ENCODE assay signal across 11 mouse cellular contexts in genomic region chr9:37120801-37121200, GRCm38 (mm10). TPM values are rescaled to one million over a fixed set of nuclear protein-coding genes. Genes with fewer than 3 reads are reported as not detected.
DNase-seq lines count a peak whose midpoint lies in the region; ATAC-seq and TF ChIP-seq lines count a peak whose summit lies in the region.
"Had no signal": no experiment of that assay in that cellular context is flagged by ENCODE, and none has a peak within 500 bp of the region (broad histone marks: within the 10 kb centered on the region; RNA-seq: fewer than 3 reads in every experiment).

No protein-coding gene starts in this region.

- no peak for ATAC-seq in embryonic facial prominence, embryonic 15.5 days (ENCODE audit: insufficient number of reproducible peaks, low FRiP score, low TSS enrichment, low read depth)
- peak; percentile 68 for ATAC-seq in stomach, embryonic 16.5 days (ENCODE audit: insufficient read depth, low FRiP score)
- ATAC-seq: forebrain, embryonic 15.5 days; hindbrain, embryonic 16.5 days had no signal

- peaks cover 32% of the 10 kb centered on the region for H3K4me1 ChIP-seq in embryonic facial prominence, embryonic 15.5 days
- peaks cover 41% of the 10 kb centered on the region for H3K4me1 ChIP-seq in embryonic facial prominence, embryonic 10.5 days
- H3K4me1 ChIP-seq in lung, adult 2 months (ENCODE audit: control insufficient read depth, insufficient read depth, low read length) = peaks cover 5% of the 10 kb centered on the region; the same call in 1 of the 2 replicates
- H3K4me1 ChIP-seq in stomach, embryonic 16.5 days (ENCODE audit: control insufficient read depth, insufficient read depth, low read length) = peaks cover 7% of the 10 kb centered on the region; the same call in 1 of the 2 replicates
- H3K4me1 ChIP-seq: liver, embryonic 15.5 days had no signal

- no peak for TF ChIP-seq POLR2A in lung, adult 2 months (IDR thresholded peaks at IDR 0.05; ENCODE audit: borderline replicate concordance, extremely low read depth, low read depth, low read length)

- 66% methylated on average over 6 of the region's 6 CpGs for WGBS in embryonic facial prominence, embryonic 15.5 days
- 85% methylated on average over 6 of the region's 6 CpGs for WGBS in embryonic facial prominence, embryonic 10.5 days
- 68% methylated on average over 6 of the region's 6 CpGs for WGBS in lung, adult 2 months
- 55% methylated on average over 6 of the region's 6 CpGs for WGBS in stomach, embryonic 16.5 days

- intact Hi-C loops in heart, postnatal 14 days (cut with DNase I) = no loop called here

- no peak for DNase-seq in embryonic facial prominence, embryonic 10.5 days (ENCODE audit: low spot score)
- DNase-seq in lung, adult 18-20 months = peak; percentile 41 to 56
- DNase-seq in lung, adult 2 months = no peak
- DNase-seq in heart, postnatal 14 days = peak; percentile 54 to 68
- no peak for DNase-seq in retina, postnatal 1 day
- no peak for DNase-seq in ovary, postnatal 14 days (ENCODE audit: low spot score)

- H3K27me3 ChIP-seq in embryonic facial prominence, embryonic 15.5 days = peaks cover 3% of the 10 kb centered on the region; the same call in 1 of the 2 replicates
- H3K27me3 ChIP-seq in embryonic facial prominence, embryonic 10.5 days (replicated peaks; ENCODE audit: low read depth, poor library complexity, severe bottlenecking) = no peaks in the 10 kb centered on the region; the same call in 1 of the 2 replicates
- no peaks in the 10 kb centered on the region for H3K27me3 ChIP-seq in stomach, embryonic 16.5 days (ENCODE audit: control insufficient read depth, insufficient read depth, low read length)
- H3K27me3 ChIP-seq: forebrain, embryonic 15.5 days; liver, embryonic 15.5 days had no signal

- peak overlapping the region; percentile 35; the same call in 1 of the 2 replicates for H3K27ac ChIP-seq in embryonic facial prominence, embryonic 15.5 days (replicated peaks)
- no peak overlapping the region for H3K27ac ChIP-seq in embryonic facial prominence, embryonic 10.5 days (replicated peaks)
- H3K27ac ChIP-seq in stomach, embryonic 16.5 days (ENCODE audit: low read length) = peak overlapping the region; percentile 31
- H3K27ac ChIP-seq: forebrain, embryonic 15.5 days; liver, embryonic 15.5 days had no signal

- TF ChIP-seq CTCF in lung, adult 2 months (IDR thresholded peaks at IDR 0.05; ENCODE audit: insufficient read depth, low read length) = no peak

- no peaks in the 10 kb centered on the region for H3K36me3 ChIP-seq in embryonic facial prominence, embryonic 15.5 days
- peaks cover 36% of the 10 kb centered on the region for H3K36me3 ChIP-seq in embryonic facial prominence, embryonic 10.5 days (replicated peaks)
- no peaks in the 10 kb centered on the region for H3K36me3 ChIP-seq in stomach, embryonic 16.5 days (ENCODE audit: control insufficient read depth, insufficient read depth, low read length)
- H3K36me3 ChIP-seq: forebrain, embryonic 15.5 days; liver, embryonic 15.5 days had no signal

- H3K4me3 ChIP-seq in embryonic facial prominence, embryonic 15.5 days (replicated peaks) = no peak overlapping the region
- H3K4me3 ChIP-seq in embryonic facial prominence, embryonic 10.5 days = no peak overlapping the region
- no peak overlapping the region for H3K4me3 ChIP-seq in lung, adult 2 months (replicated peaks; ENCODE audit: extremely low read depth, low read depth, low read length)
- H3K4me3 ChIP-seq in stomach, embryonic 16.5 days (replicated peaks; ENCODE audit: low read length) = no peak overlapping the region
- H3K4me3 ChIP-seq: forebrain, embryonic 15.5 days; liver, embryonic 15.5 days had no signal

- no peaks in the 10 kb centered on the region for H3K9me3 ChIP-seq in embryonic facial prominence, embryonic 15.5 days (replicated peaks)
- no peaks in the 10 kb centered on the region for H3K9me3 ChIP-seq in embryonic facial prominence, embryonic 10.5 days
- H3K9me3 ChIP-seq in stomach, embryonic 16.5 days (replicated peaks; ENCODE audit: control insufficient read depth, low read length) = no peaks in the 10 kb centered on the region
- H3K9me3 ChIP-seq: forebrain, embryonic 15.5 days; liver, embryonic 15.5 days had no signal

- H3K9ac ChIP-seq in embryonic facial prominence, embryonic 15.5 days = no peak overlapping the region
- no peak overlapping the region for H3K9ac ChIP-seq in stomach, embryonic 16.5 days (ENCODE audit: low read length)
- H3K9ac ChIP-seq: forebrain, embryonic 15.5 days; liver, embryonic 15.5 days had no signal

- no peak overlapping the region for H3K4me2 ChIP-seq in embryonic facial prominence, embryonic 15.5 days (replicated peaks)
- H3K4me2 ChIP-seq in stomach, embryonic 16.5 days (ENCODE audit: low read depth, low read length) = no peak overlapping the region
- H3K4me2 ChIP-seq: forebrain, embryonic 15.5 days; liver, embryonic 15.5 days had no signal

RNA-seq across cellular contexts. Expression of gene Pknox2, which starts 26.4 kb away (rescaled TPM):
- polyA plus RNA-seq in embryonic facial prominence, embryonic 15.5 days (2015; fragmentation: Nextera tagmentation; extraction: Ambion mirVana) = 14.0 and 14.1 TPM in 2 replicates
- polyA plus RNA-seq in embryonic facial prominence, embryonic 10.5 days (2016; fragmentation: Nextera tagmentation; extraction: Ambion mirVana) = 32.7 and 33.0 TPM in 2 replicates
- polyA plus RNA-seq in lung, adult 2 months (2012; rRNA removed) = 32.2 and 37.2 TPM in 2 replicates
- 1 to 10 TPM; 3.7 to 6.0 TPM for total RNA-seq in heart, postnatal 14 days (2021)
- polyA plus RNA-seq in stomach, embryonic 16.5 days (2015; fragmentation: Nextera tagmentation; extraction: Ambion mirVana) = 10.2 and 10.5 TPM in 2 replicates

Comparison
In these comparisons a context has a peak if more than half of its experiments do, and no peak if none do; other contexts are left out.
1. DNase-seq: peak in lung, adult 18-20 months (2 of 2) and heart, postnatal 14 days (2 of 2); none in embryonic facial prominence, embryonic 10.5 days (single experiment), lung, adult 2 months (single experiment), retina, postnatal 1 day (single experiment) and ovary, postnatal 14 days (single experiment).